Comparison of ENCODE assay signal across 26 mouse cellular contexts in genomic region chr11:90027216-90027615, GRCm38 (mm10). TPM values are rescaled to one million over a fixed set of nuclear protein-coding genes. Genes with fewer than 3 reads are reported as not detected.
DNase-seq lines count a peak whose midpoint lies in the region; ATAC-seq lines count a peak whose summit lies in the region.
"Had no signal": no experiment of that assay in that cellular context is flagged by ENCODE, and none has a peak within 500 bp of the region (broad histone marks: within the 10 kb centered on the region; RNA-seq: fewer than 3 reads in every experiment).

No protein-coding gene starts in this region.

- DNase-seq in adrenal gland, postnatal 14 days, result peak; percentile 15
- DNase-seq in adrenal gland, adult 8-10 months, result no peak
- DNase-seq in intestine, embryonic 14.5 days (ENCODE audit: low spot score), result peak; percentile 46
- peak; percentile 61 for DNase-seq in fibroblast of lung, adult 2 months (ENCODE audit: low read depth)
- no peak for DNase-seq in left cerebral cortex, adult 18-20 months (ENCODE audit: low spot score in 2 of 2)
- DNase-seq: adrenal gland, postnatal 25 days; cerebellum, adult 2 months; cerebellum, postnatal 14 days; heart, postnatal 4 days; kidney, adult 18-20 months; kidney, postnatal 10 days; layer of hippocampus, adult 9-11 months; spleen, adult 18-20 months; thymus, adult 18-20 months; thymus, postnatal 25 days had no signal

- 56% methylated on average over 7 of the region's 7 CpGs for WGBS in intestine, embryonic 14.5 days
- WGBS in intestine, embryonic 16.5 days, result 66% methylated on average over 7 of the region's 7 CpGs
- WGBS in embryonic facial prominence, embryonic 12.5 days, result 27% methylated on average over 7 of the region's 7 CpGs

- H3K4me1 ChIP-seq in intestine, embryonic 14.5 days (replicated peaks; ENCODE audit: control insufficient read depth, insufficient read depth, low read length), result peaks cover 11% of the 10 kb centered on the region; the same call in 1 of the 2 replicates
- peaks cover 9% of the 10 kb centered on the region for H3K4me1 ChIP-seq in intestine, embryonic 16.5 days (ENCODE audit: control insufficient read depth, insufficient read depth, low read length)
- H3K4me1 ChIP-seq in embryonic facial prominence, embryonic 12.5 days, result peaks cover 38% of the 10 kb centered on the region

- H3K27me3 ChIP-seq in intestine, embryonic 14.5 days (replicated peaks; ENCODE audit: control insufficient read depth, insufficient read depth, low read length), result 0 out of 2 replicates have a peak, but pooled peaks cover 3% of the 10 kb centered on the region
- peaks cover 9% of the 10 kb centered on the region; the same call in 1 of the 2 replicates for H3K27me3 ChIP-seq in intestine, embryonic 16.5 days (replicated peaks; ENCODE audit: control insufficient read depth, insufficient read depth, low read length)
- H3K27me3 ChIP-seq in embryonic facial prominence, embryonic 12.5 days, result peaks cover 5% of the 10 kb centered on the region; the same call in 1 of the 2 replicates
- H3K27me3 ChIP-seq: lung, embryonic 15.5 days had no signal

- ATAC-seq in intestine, embryonic 14.5 days (replicated peaks; ENCODE audit: low FRiP score, low TSS enrichment, low read depth), result no peak
- ATAC-seq in intestine, embryonic 16.5 days, result no peak
- ATAC-seq in embryonic facial prominence, embryonic 12.5 days (ENCODE audit: insufficient number of reproducible peaks, insufficient read depth, low FRiP score, low TSS enrichment), result no peak
- ATAC-seq in erythroid progenitor cell, adult 5-6 weeks (replicated peaks; ENCODE audit: low FRiP score, poor library complexity, severe bottlenecking), result no peak
- ATAC-seq: forebrain, embryonic 16.5 days; Patski had no signal

- no peak overlapping the region for H3K9ac ChIP-seq in intestine, embryonic 14.5 days (ENCODE audit: low read length)
- no peak overlapping the region for H3K9ac ChIP-seq in intestine, embryonic 16.5 days (ENCODE audit: low read depth, low read length)
- no peak overlapping the region for H3K9ac ChIP-seq in embryonic facial prominence, embryonic 12.5 days
- H3K9ac ChIP-seq: hindbrain, embryonic 14.5 days; limb, embryonic 12.5 days; lung, embryonic 15.5 days; midbrain, embryonic 12.5 days had no signal

- H3K4me2 ChIP-seq in intestine, embryonic 14.5 days (ENCODE audit: low read length), result no peak overlapping the region
- no peak overlapping the region for H3K4me2 ChIP-seq in intestine, embryonic 16.5 days (ENCODE audit: low read depth, low read length)
- H3K4me2 ChIP-seq in embryonic facial prominence, embryonic 12.5 days (replicated peaks), result no peak overlapping the region
- H3K4me2 ChIP-seq: hindbrain, embryonic 14.5 days; limb, embryonic 12.5 days; liver, embryonic 11.5 days; lung, embryonic 15.5 days; midbrain, embryonic 12.5 days had no signal

- H3K36me3 ChIP-seq in intestine, embryonic 14.5 days (ENCODE audit: control insufficient read depth, insufficient read depth, low read length), result no peaks in the 10 kb centered on the region
- H3K36me3 ChIP-seq in intestine, embryonic 16.5 days (ENCODE audit: control insufficient read depth, insufficient read depth, low read length), result no peaks in the 10 kb centered on the region
- no peaks in the 10 kb centered on the region for H3K36me3 ChIP-seq in embryonic facial prominence, embryonic 12.5 days
- H3K36me3 ChIP-seq: limb, embryonic 12.5 days; lung, embryonic 15.5 days; midbrain, embryonic 12.5 days had no signal

- no peak overlapping the region for H3K27ac ChIP-seq in intestine, embryonic 14.5 days (ENCODE audit: low read depth)
- H3K27ac ChIP-seq in intestine, embryonic 16.5 days (ENCODE audit: low read length), result no peak overlapping the region
- peak overlapping the region; percentile 61 for H3K27ac ChIP-seq in embryonic facial prominence, embryonic 12.5 days
- H3K27ac ChIP-seq: hindbrain, embryonic 14.5 days; limb, embryonic 12.5 days; lung, embryonic 15.5 days; midbrain, embryonic 12.5 days had no signal

- no peaks in the 10 kb centered on the region for H3K9me3 ChIP-seq in intestine, embryonic 14.5 days (ENCODE audit: control insufficient read depth, low read length)
- no peaks in the 10 kb centered on the region for H3K9me3 ChIP-seq in intestine, embryonic 16.5 days (ENCODE audit: control insufficient read depth, low read length)
- no peaks in the 10 kb centered on the region for H3K9me3 ChIP-seq in embryonic facial prominence, embryonic 12.5 days
- H3K9me3 ChIP-seq: limb, embryonic 12.5 days; lung, embryonic 15.5 days; midbrain, embryonic 12.5 days had no signal

- no peak overlapping the region for H3K4me3 ChIP-seq in intestine, embryonic 14.5 days (ENCODE audit: low read depth, low read length)
- no peak overlapping the region for H3K4me3 ChIP-seq in intestine, embryonic 16.5 days (ENCODE audit: low read length)
- H3K4me3 ChIP-seq in embryonic facial prominence, embryonic 12.5 days, result no peak overlapping the region
- H3K4me3 ChIP-seq: limb, embryonic 12.5 days; lung, embryonic 15.5 days; midbrain, embryonic 12.5 days had no signal

RNA-seq across cellular contexts. Expression of gene Tmem100, which starts 2.9 kb away (rescaled TPM):
- total RNA-seq in adrenal gland, postnatal 14 days (2021), result 4.2 and 5.1 TPM in 2 replicates
- 1 to 10 TPM; 1.9 to 3.9 (median 3.3) TPM for total RNA-seq in adrenal gland, adult 8-10 months (2022)
- polyA plus RNA-seq in intestine, embryonic 14.5 days (2014; fragmentation: Nextera tagmentation; extraction: Ambion mirVana), result 17.3 and 19.2 TPM in 2 replicates
- polyA plus RNA-seq in intestine, embryonic 16.5 days (2015; fragmentation: Nextera tagmentation; extraction: Ambion mirVana), result 13.1 and 13.4 TPM in 2 replicates
- polyA plus RNA-seq in embryonic facial prominence, embryonic 12.5 days (2016; fragmentation: Nextera tagmentation; extraction: Ambion mirVana), result 25.9 and 27.5 TPM in 2 replicates
- total RNA-seq in left cerebral cortex, adult 18-20 months (2021), result 10 to 100 TPM; 12.3 to 18.2 TPM
- total RNA-seq in erythroid progenitor cell, adult 5-6 weeks (2015; ENCODE audit: low replicate concordance), result 0.84 TPM in 1 of 2 replicates, not detected in the other
- not detected in 2 replicates for total RNA-seq in erythroid progenitor cell, adult 5-6 weeks (2017; ENCODE audit: low replicate concordance)
- polyA plus RNA-seq: C2C12, Patski had no signal

RNA-seq across cellular contexts. Expression of gene Pctp, which starts 24.5 kb away (rescaled TPM):
- total RNA-seq in adrenal gland, postnatal 14 days (2021), result 7.7 and 8.3 TPM in 2 replicates
- total RNA-seq in adrenal gland, adult 8-10 months (2022), result 1 to 10 TPM; 8.0 to 9.5 (median 8.6) TPM
- polyA plus RNA-seq in intestine, embryonic 14.5 days (2014; fragmentation: Nextera tagmentation; extraction: Ambion mirVana), result 9.7 and 10.4 TPM in 2 replicates
- polyA plus RNA-seq in intestine, embryonic 16.5 days (2015; fragmentation: Nextera tagmentation; extraction: Ambion mirVana), result 24.5 and 25.4 TPM in 2 replicates
- polyA plus RNA-seq in embryonic facial prominence, embryonic 12.5 days (2016; fragmentation: Nextera tagmentation; extraction: Ambion mirVana), result 7.5 and 7.7 TPM in 2 replicates
- 1 to 10 TPM in 1 of 2 experiments, under 1 TPM in 1; 0.86 to 1.3 TPM for total RNA-seq in left cerebral cortex, adult 18-20 months (2021)
- total RNA-seq in erythroid progenitor cell, adult 5-6 weeks (2015; ENCODE audit: low replicate concordance), result 3.8 TPM in 1 of 2 replicates, not detected in the other
- total RNA-seq in erythroid progenitor cell, adult 5-6 weeks (2017; ENCODE audit: low replicate concordance), result 2.1 and 4.1 TPM in 2 replicates

Comparison
In these comparisons a context has a peak if more than half of its experiments do, and no peak if none do; other contexts are left out.
1. DNase-seq: peak in adrenal gland, postnatal 14 days (single experiment), intestine, embryonic 14.5 days (single experiment) and fibroblast of lung, adult 2 months (single experiment); none in adrenal gland, adult 8-10 months (single experiment) and left cerebral cortex, adult 18-20 months (0 of 2).